Mouse (Mus musculus) ES-E14 (cell line): Measurements from ENCODE around the gene Crhr1.

Source experiments
- CHD2 ChIP-seq: IDR thresholded peaks from 2 replicates; pipeline ENCODE4 v1.6.1; 2014; ENCODE audit warnings: mild to moderate bottlenecking, low read depth, low read length, inconsistent platforms
- ZC3H11A ChIP-seq: IDR thresholded peaks from 2 replicates; pipeline ENCODE4 v1.6.1; 2012; ENCODE audit warnings: low read depth, mild to moderate bottlenecking, inconsistent platforms, low read length, borderline replicate concordance

DNA sequence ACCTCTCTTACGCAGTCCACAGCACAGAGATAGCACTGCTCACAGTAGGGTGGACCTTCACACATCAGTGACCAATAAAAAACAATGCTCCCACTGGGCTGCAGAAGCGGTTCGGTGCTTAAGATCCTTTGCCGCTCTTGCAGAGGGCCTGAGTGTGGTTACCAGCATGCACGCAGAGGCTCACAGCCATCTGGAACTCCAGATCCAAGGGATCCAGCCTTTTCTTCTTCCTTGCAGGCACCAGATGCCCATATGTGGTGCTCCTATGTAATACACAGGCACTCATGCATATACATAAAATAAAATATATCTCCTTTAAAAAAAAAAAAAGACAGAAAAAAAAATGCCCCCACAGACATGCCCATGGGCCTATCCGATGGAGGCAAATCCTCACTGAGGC, 19.0 kb upstream of the Crhr1 start:
- no peak for TF ChIP-seq CHD2
- TF ChIP-seq ZC3H11A: no peak
